Mouse (Mus musculus): ENCODE data around the gene Crtc2. TPM values are rescaled to one million over a fixed set of nuclear protein-coding genes. Genes with fewer than 3 reads are reported as not detected.

The Crtc2 gene
- polyA plus RNA-seq, 1 experiment = 33.7 TPM

GRCm38 (mm10) chr3:90213377-90213866, 40.5 kb upstream of the Crtc2 start, which contains the start of the genes Rps27 and Rab13:
Gene Rps27 (minus strand): TSS chr3:90213651.
Gene Rab13 (plus strand): TSS chr3:90213695.
- Histone ChIP-seq H3K4me3 (ENCODE audit: control insufficient read depth, low read depth, low read length) (peak within 1 kb of the TSS; percentile 90), H3K4me1 (ENCODE audit: control insufficient read depth, insufficient read depth, low read length) (peaks cover 2% of the 10 kb centered on the region), H3K27me3 (ENCODE audit: control insufficient read depth, insufficient read depth, low read length) (no peaks in the 10 kb centered on the region), H3K27ac (ENCODE audit: control insufficient read depth, insufficient read depth, low read depth, low read length) (peak within 1 kb of the TSS; percentile 86), H3K36me3 (ENCODE audit: control insufficient read depth, insufficient read depth, low read length) (peaks cover 1% of the 10 kb centered on the region; the same call in 1 of the 2 replicates)
- TF ChIP-seq CTCF (IDR thresholded peaks at IDR 0.05; ENCODE audit: control insufficient read depth, insufficient read depth, insufficient replicate concordance, low read depth, low read length) (peak; percentile 31; the same call in 1 of the 2 replicates), POLR2A (IDR thresholded peaks at IDR 0.05; ENCODE audit: control insufficient read depth, low read depth, low read length) (peak; percentile 100)

- peaks cover 2% of the 10 kb centered on the region for H3K4me1 ChIP-seq (ENCODE audit: control insufficient read depth, insufficient read depth, low read length)
- H3K4me3 ChIP-seq (ENCODE audit: control insufficient read depth, low read depth, low read length) = peak overlapping the region; percentile 90
- no peaks in the 10 kb centered on the region for H3K36me3 ChIP-seq (ENCODE audit: control insufficient read depth, insufficient read depth, low read length)
- no peak for TF ChIP-seq POLR2A (IDR thresholded peaks at IDR 0.05; ENCODE audit: control insufficient read depth, low read depth, low read length)
- TF ChIP-seq CTCF (IDR thresholded peaks at IDR 0.05; ENCODE audit: control insufficient read depth, insufficient read depth, insufficient replicate concordance, low read depth, low read length) = no peak
- peak overlapping the region; percentile 86 for H3K27ac ChIP-seq (ENCODE audit: control insufficient read depth, insufficient read depth, low read depth, low read length)
- no peaks in the 10 kb centered on the region for H3K27me3 ChIP-seq (ENCODE audit: control insufficient read depth, insufficient read depth, low read length)
Observed at GRCm38 (mm10) chr3:90213956-90214684, 39.8 kb upstream of the Crtc2 start.

DNA sequence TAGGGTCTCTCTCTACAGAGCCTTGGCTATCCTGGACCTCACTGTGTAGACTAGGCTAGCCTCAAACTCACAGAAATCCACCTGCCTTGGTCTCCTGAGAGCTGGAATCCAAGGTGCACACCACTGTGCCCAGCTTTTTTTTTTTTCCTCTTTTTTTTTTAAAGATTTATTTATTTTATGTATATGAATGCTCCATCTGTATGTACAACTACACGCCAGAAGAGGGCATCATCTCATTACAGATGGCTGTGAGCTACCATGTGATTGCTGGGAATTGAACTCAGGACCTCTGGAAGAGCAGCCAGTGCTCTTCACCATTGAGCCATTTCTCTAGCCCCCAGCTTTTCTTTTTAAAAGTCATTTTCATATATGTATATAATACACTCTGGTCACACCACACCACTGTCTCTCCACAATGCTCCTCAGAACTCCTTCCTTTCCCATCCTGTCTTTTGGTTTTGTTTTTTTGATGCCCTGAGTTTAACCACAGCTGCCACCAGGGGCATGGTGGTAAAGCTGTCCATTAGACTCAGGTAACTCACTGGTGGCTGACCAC, 38.1 kb upstream of the Crtc2 start:
- Histone ChIP-seq H3K4me3 (ENCODE audit: control insufficient read depth, low read depth, low read length) (no peak overlapping the region), H3K27me3 (ENCODE audit: control insufficient read depth, insufficient read depth, low read length) (no peaks in the 10 kb centered on the region), H3K27ac (ENCODE audit: control insufficient read depth, insufficient read depth, low read depth, low read length) (no peak overlapping the region), H3K36me3 (ENCODE audit: control insufficient read depth, insufficient read depth, low read length) (no peaks in the 10 kb centered on the region), H3K4me1 (ENCODE audit: control insufficient read depth, insufficient read depth, low read length) (peaks cover 6% of the 10 kb centered on the region)
- TF ChIP-seq POLR2A (IDR thresholded peaks at IDR 0.05; ENCODE audit: control insufficient read depth, low read depth, low read length) = no peak
- no peak for TF ChIP-seq CTCF (IDR thresholded peaks at IDR 0.05; ENCODE audit: control insufficient read depth, insufficient read depth, insufficient replicate concordance, low read depth, low read length)

GRCm38 (mm10) chr3:90220088-90220487, 33.9 kb upstream of the Crtc2 start:
- TF ChIP-seq POLR2A (IDR thresholded peaks at IDR 0.05; ENCODE audit: control insufficient read depth, low read depth, low read length) (no peak), CTCF (IDR thresholded peaks at IDR 0.05; ENCODE audit: control insufficient read depth, insufficient read depth, insufficient replicate concordance, low read depth, low read length) (no peak)
- Histone ChIP-seq H3K4me1 (ENCODE audit: control insufficient read depth, insufficient read depth, low read length) (peaks cover 6% of the 10 kb centered on the region), H3K27me3 (ENCODE audit: control insufficient read depth, insufficient read depth, low read length) (no peaks in the 10 kb centered on the region), H3K27ac (ENCODE audit: control insufficient read depth, insufficient read depth, low read depth, low read length) (no peak overlapping the region), H3K36me3 (ENCODE audit: control insufficient read depth, insufficient read depth, low read length) (no peaks in the 10 kb centered on the region), H3K4me3 (ENCODE audit: control insufficient read depth, low read depth, low read length) (no peak overlapping the region)

DNA sequence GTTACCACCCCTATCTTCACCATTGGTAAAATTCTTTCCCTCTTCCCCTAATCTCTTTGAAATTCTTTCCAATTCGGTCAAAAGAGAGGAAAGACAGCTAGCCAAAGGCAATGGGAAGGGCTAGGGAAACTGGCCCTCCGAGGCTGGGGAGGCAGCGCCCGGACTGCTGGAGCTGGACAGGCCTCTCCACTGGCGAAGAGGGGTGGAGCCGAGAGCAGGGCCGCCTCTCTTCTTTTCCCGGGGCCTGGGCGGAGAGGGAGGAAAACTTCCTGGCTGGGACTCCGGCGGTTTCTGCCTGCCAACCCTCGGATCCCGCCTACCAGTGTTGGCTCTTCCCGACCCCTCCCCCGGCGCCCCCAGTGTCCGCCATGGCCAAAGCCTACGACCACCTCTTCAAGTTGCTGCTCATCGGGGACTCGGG, 33.4 kb upstream of the Crtc2 start:
- H3K27ac ChIP-seq (ENCODE audit: control insufficient read depth, insufficient read depth, low read depth, low read length) = peak overlapping the region; percentile 69; the same call in 1 of the 2 replicates
- TF ChIP-seq CTCF (IDR thresholded peaks at IDR 0.05; ENCODE audit: control insufficient read depth, insufficient read depth, insufficient replicate concordance, low read depth, low read length) = no peak
- TF ChIP-seq POLR2A (IDR thresholded peaks at IDR 0.05; ENCODE audit: control insufficient read depth, low read depth, low read length) = peak; percentile 41; the same call in 1 of the 2 replicates
- H3K4me3 ChIP-seq (ENCODE audit: control insufficient read depth, low read depth, low read length) = peak overlapping the region; percentile 73
- no peaks in the 10 kb centered on the region for H3K36me3 ChIP-seq (ENCODE audit: control insufficient read depth, insufficient read depth, low read length)
- peaks cover 6% of the 10 kb centered on the region for H3K4me1 ChIP-seq (ENCODE audit: control insufficient read depth, insufficient read depth, low read length)
- H3K27me3 ChIP-seq (ENCODE audit: control insufficient read depth, insufficient read depth, low read length) = no peaks in the 10 kb centered on the region

DNA sequence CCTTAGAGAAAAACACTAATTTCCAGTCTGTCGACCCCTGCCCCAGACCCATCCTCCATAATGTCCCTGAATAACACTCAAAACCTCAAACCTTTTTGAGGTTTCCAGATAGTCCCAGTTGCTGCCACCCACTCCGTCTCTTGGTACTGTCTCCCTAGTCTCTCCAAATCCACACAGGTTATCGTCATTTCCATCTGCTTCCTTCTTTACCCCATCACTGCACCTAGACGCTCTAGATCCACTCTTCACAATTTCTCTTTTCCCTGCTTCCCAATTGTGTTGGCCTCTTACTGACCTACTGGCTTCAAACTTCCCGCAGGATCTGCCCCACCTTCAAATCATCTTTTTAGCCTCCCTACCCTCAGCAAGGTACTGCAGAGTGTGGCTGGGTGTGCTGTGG, 32.8 kb upstream of the Crtc2 start:
- Histone ChIP-seq H3K27me3 (ENCODE audit: control insufficient read depth, insufficient read depth, low read length) (no peaks in the 10 kb centered on the region), H3K4me3 (ENCODE audit: control insufficient read depth, low read depth, low read length) (no peak overlapping the region; the same call in 1 of the 2 replicates), H3K4me1 (ENCODE audit: control insufficient read depth, insufficient read depth, low read length) (peaks cover 6% of the 10 kb centered on the region), H3K27ac (ENCODE audit: control insufficient read depth, insufficient read depth, low read depth, low read length) (peak overlapping the region; percentile 23; the same call in 1 of the 2 replicates), H3K36me3 (ENCODE audit: control insufficient read depth, insufficient read depth, low read length) (no peaks in the 10 kb centered on the region)
- no peak for TF ChIP-seq POLR2A (IDR thresholded peaks at IDR 0.05; ENCODE audit: control insufficient read depth, low read depth, low read length)
- TF ChIP-seq CTCF (IDR thresholded peaks at IDR 0.05; ENCODE audit: control insufficient read depth, insufficient read depth, insufficient replicate concordance, low read depth, low read length) = no peak

DNA sequence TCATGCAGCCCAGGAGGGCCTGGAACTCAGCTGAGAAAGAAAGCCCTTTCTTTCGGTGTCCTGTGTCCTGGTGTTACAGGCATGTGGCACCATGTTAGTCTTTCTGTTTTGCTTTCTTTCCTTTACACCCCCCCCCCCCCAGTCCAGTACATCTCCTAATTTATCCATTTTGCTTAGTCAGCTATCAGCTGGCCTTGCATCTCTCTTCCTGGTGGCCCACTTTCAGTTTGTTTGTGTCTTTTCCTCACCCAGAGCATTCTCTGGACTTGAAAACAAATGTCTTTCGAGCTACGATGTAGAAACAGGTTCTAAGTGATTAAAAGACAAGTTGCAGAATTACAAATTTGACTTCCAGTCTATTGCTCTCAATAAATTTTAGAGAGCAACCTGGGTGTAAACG, 31.5 kb upstream of the Crtc2 start:
- Histone ChIP-seq H3K36me3 (ENCODE audit: control insufficient read depth, insufficient read depth, low read length) (no peaks in the 10 kb centered on the region), H3K4me1 (ENCODE audit: control insufficient read depth, insufficient read depth, low read length) (peaks cover 6% of the 10 kb centered on the region), H3K4me3 (ENCODE audit: control insufficient read depth, low read depth, low read length) (no peak overlapping the region), H3K27ac (ENCODE audit: control insufficient read depth, insufficient read depth, low read depth, low read length) (no peak overlapping the region), H3K27me3 (ENCODE audit: control insufficient read depth, insufficient read depth, low read length) (no peaks in the 10 kb centered on the region)
- TF ChIP-seq POLR2A (IDR thresholded peaks at IDR 0.05; ENCODE audit: control insufficient read depth, low read depth, low read length) (no peak), CTCF (IDR thresholded peaks at IDR 0.05; ENCODE audit: control insufficient read depth, insufficient read depth, insufficient replicate concordance, low read depth, low read length) (no peak)

Measured in testis, adult 2 months (tissue).